Mouse (Mus musculus): ENCODE data around the gene Strbp.

Strbp gene

GRCm38 (mm10) chr2:37702301-37703172 lies 1.1 kb downstream of the Strbp start:
- DNase-seq (ENCODE audit: low spot score) = peak; percentile 48

GRCm38 (mm10) chr2:37689064-37689615 lies 14.5 kb downstream of the Strbp start:
- no peak for DNase-seq (ENCODE audit: low spot score)

GRCm38 (mm10) chr2:37687031-37687430 lies 16.6 kb downstream of the Strbp start:
- no peak for DNase-seq (ENCODE audit: low spot score)

GRCm38 (mm10) chr2:37684864-37685263 lies 18.8 kb downstream of the Strbp start:
- DNase-seq (ENCODE audit: low spot score) = no peak

- DNase-seq (ENCODE audit: low spot score) = no peak
Observed at GRCm38 (mm10) chr2:37682197-37682811, 21.4 kb downstream of the Strbp start.

- DNase-seq (ENCODE audit: low spot score) = no peak
Observed at GRCm38 (mm10) chr2:37651086-37651485, 52.6 kb downstream of the Strbp start.

GRCm38 (mm10) chr2:37649590-37649989 lies 54.1 kb downstream of the Strbp start:
- DNase-seq (ENCODE audit: low spot score) = no peak

GRCm38 (mm10) chr2:37648966-37649365 lies 54.7 kb downstream of the Strbp start:
- no peak for DNase-seq (ENCODE audit: low spot score)

GRCm38 (mm10) chr2:37623343-37623742 lies 80.3 kb downstream of the Strbp start:
- DNase-seq (ENCODE audit: low spot score) = no peak

- DNase-seq (ENCODE audit: low spot score) = no peak
Observed at GRCm38 (mm10) chr2:37587919-37588318, 115.7 kb downstream of the Strbp start.

- DNase-seq (ENCODE audit: low spot score) = no peak
Observed at GRCm38 (mm10) chr2:37578185-37578584, 125.5 kb downstream of the Strbp start.

- DNase-seq (ENCODE audit: low spot score) = no peak
Observed at GRCm38 (mm10) chr2:37576661-37577060, 127.0 kb downstream of the Strbp start.

GRCm38 (mm10) chr2:37572141-37572540 lies 131.5 kb downstream of the Strbp start:
- no peak for DNase-seq (ENCODE audit: low spot score)

GRCm38 (mm10) chr2:37570703-37571102 lies 133.0 kb downstream of the Strbp start:
- DNase-seq (ENCODE audit: low spot score) = no peak

- peak; percentile 38 for DNase-seq (ENCODE audit: low spot score)
Observed at GRCm38 (mm10) chr2:37569888-37570287, 133.8 kb downstream of the Strbp start.

- DNase-seq (ENCODE audit: low spot score) = no peak
Observed at GRCm38 (mm10) chr2:37566035-37566434, 137.6 kb downstream of the Strbp start.

- no peak for DNase-seq (ENCODE audit: low spot score)
Observed at GRCm38 (mm10) chr2:37565579-37565978, 138.1 kb downstream of the Strbp start.

GRCm38 (mm10) chr2:37556366-37556765 lies 147.3 kb downstream of the Strbp start:
- no peak for DNase-seq (ENCODE audit: low spot score)

- DNase-seq (ENCODE audit: low spot score) = no peak
Observed at GRCm38 (mm10) chr2:37549346-37550012, 154.2 kb downstream of the Strbp start.

- DNase-seq (ENCODE audit: low spot score) = no peak
Observed at GRCm38 (mm10) chr2:37531639-37532038, 172.0 kb downstream of the Strbp start.

GRCm38 (mm10) chr2:37530766-37531165 lies 172.9 kb downstream of the Strbp start:
- no peak for DNase-seq (ENCODE audit: low spot score)

- no peak for DNase-seq (ENCODE audit: low spot score)
Observed at GRCm38 (mm10) chr2:37529397-37529796, 174.3 kb downstream of the Strbp start.

- DNase-seq (ENCODE audit: low spot score) = no peak
Observed at GRCm38 (mm10) chr2:37527587-37527986, 176.1 kb downstream of the Strbp start.

Measured in yolk sac, embryonic 10.5 days (tissue).